Mouse (Mus musculus): ENCODE results near the gene Asxl2.
"Not testable (repeated sequence)": the region's sequence is repeated elsewhere in the genome, so short reads cannot be mapped to it uniquely, and the experiment has no call there.

The Asxl2 gene

DNA sequence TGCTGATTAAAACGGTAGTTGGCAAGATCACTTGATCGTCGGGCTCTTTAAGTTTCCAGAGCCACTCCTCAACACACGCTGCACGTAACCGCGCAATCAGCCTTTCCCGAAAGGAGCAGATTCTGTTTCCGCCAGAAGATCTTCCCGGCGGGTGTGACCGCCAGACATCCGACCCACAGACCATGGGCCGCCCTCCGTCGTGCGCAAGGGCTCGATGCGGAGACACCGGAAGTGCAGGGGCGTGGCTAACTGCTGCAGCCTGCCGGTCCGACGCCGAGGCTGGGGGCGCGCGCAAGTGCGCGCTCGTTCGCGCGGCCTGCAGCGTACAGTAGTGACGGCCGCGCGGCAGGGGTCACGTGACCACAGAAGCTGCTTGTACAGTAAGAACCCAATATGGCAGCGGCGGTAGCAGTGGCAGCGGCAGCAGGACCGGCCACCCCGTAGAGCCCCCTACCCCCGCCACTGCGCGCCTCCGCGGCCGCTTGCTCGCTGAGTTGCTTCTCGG lies at the start of gene Asxl2:
Asxl2 (plus strand) TSS at position 328 of the 505 bp plus-strand sequence.
- peak; percentile 99 for DNase-seq

DNA sequence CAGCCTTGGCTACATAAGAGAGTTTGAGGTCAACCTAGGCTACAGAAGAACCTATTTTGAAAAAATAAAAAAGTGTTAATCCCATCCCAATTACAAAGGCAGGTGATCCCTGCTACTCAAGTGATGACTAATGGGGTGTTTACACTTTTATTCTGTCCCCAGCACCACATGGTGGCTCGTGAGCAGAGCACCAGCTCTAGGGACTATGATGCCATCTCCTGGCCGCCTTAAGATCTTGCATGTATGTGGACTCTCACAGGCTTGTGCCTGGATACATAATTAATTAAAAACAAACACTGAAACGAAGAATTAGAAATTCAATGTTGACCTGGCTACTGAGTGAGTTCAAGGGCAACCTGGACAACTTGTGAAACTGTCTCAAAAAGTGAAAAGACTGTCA lies 49.5 kb upstream of the Asxl2 start:
- no peak for DNase-seq

DNA sequence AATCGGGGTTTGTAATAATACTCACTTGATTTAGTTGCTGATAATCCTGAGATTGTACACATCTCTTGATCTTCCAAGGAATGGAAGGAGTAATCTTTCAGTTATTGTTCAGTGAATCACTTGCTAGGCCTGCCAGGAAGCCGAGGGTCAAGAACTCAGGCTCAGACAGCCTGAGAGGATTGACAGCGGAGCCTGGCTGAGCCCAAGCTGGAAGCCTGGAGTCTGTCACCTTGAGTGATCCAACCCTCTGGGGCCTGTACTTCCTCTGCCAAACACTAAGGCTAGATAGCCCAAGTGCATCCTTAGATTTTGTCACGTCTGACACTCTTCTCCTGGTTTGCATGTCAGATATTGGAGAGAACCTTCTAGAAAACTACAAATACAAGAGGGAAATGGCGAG lies 48.9 kb upstream of the Asxl2 start:
- DNase-seq: no peak

DNA sequence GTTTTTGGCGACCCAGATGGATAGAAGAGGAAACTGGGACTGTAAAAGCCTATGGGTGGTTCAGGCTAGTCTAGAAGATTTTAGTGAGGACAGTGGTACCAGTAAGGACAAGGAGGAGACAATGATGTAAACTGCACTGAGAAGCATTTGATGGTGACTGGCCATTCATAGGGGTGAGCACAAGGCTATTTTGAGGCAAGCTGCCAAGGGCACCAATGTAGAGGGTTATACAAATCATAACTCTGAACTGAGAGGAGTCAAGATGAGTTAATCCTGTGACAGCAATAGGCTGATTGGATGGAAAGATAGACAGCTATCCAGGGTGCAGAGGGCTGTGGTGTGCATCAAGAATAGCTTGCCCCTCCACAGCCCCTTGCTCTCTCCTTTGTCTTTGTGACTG lies 41.8 kb upstream of the Asxl2 start:
- no peak for DNase-seq

DNA sequence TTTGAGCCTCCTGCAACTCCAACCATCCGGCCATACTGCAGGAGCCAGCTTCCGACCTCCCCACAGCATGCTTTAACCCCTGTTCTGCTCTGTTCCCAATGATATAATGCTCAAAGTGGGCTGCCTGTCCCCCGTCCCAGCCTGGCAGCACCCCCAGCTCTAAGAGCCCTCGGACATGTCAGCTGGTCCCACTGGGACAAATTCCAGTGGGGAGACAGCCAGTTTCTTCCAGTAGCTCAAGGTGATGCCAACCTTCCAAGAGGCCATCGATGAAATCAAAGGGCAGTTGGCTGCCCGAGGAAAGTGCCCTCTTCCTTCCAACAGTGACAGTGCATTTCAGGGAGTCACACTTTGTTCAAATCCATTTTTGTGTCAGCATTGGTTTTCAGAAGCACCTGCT lies 41.4 kb upstream of the Asxl2 start:
- DNase-seq: no peak

DNA sequence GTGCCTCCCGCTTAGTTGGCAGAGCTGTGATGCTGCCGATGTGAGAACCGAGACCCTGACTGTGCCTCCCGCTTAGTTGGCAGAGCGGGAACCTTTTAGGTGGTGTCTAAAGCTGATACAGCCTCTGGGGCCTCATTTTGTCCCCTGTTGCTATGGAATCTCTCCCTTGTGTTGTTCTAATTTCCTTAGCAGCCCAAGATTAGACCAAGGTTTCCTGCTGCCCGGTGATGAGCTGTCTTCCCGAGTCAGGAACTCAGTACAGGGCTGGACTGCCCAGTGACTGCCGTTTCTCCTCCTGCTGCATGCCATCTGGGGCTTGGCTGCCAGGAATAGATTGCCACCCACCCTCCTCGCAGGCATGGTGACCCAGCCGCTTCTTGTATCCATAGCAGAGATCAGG lies 40.7 kb upstream of the Asxl2 start:
- DNase-seq: no peak

DNA sequence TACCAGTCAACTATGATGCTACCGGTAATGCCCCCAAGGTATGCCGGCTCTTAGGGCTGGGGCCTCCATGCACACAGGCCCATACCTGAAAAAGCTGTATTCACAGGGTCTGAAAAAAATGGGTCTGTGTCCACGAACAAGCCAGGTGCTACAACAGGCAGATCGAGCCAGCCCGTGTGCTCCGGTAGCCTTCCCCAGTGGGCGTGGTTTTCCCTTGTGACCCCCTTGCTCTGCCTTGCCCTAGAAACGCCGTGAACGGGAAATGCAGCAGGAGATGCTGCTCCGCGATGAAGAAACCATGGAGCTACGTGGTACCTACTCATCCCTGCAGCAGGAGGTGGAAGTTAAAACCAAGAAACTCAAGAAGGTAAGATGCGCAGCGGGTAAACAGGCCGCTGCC lies 38.8 kb upstream of the Asxl2 start:
- DNase-seq: no peak

DNA sequence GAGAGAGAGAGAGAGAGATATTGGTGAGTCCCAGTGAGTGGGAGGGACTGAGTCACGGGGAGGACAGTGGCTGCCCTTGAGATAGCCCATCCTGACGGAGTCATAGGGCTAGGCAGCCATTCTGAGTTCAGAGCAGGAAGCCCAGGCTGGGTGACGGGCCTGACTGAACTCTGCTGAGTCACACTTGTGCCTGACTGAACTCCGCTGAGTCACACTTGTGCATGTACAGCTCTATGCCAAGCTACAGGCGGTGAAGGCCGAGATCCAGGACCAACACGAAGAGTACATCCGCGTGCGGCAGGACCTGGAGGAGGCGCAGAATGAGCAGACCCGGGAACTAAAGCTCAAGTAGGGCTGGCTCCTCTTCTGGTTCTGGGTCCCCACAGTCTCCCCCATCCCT lies 37.3 kb upstream of the Asxl2 start:
- DNase-seq: no peak

DNA sequence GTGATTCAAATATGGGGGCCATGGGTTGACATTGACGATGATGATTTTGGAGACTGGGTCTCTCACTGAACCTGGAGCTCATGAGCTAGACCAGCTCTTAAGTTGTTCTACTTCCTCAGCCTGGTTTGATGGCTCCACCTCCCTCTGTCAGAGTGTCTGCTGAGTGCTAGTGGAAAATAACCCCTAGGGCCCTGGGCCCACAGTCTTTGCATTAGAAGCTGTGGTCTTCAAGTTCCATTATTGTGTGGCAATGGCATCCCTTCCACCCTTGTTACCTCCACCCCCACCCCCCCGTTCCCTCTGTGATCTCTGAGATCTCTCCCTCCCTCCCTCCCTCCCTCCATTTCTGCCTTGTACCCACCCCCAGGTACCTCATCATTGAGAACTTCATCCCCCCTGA lies 36.6 kb upstream of the Asxl2 start:
- DNase-seq: no peak

DNA sequence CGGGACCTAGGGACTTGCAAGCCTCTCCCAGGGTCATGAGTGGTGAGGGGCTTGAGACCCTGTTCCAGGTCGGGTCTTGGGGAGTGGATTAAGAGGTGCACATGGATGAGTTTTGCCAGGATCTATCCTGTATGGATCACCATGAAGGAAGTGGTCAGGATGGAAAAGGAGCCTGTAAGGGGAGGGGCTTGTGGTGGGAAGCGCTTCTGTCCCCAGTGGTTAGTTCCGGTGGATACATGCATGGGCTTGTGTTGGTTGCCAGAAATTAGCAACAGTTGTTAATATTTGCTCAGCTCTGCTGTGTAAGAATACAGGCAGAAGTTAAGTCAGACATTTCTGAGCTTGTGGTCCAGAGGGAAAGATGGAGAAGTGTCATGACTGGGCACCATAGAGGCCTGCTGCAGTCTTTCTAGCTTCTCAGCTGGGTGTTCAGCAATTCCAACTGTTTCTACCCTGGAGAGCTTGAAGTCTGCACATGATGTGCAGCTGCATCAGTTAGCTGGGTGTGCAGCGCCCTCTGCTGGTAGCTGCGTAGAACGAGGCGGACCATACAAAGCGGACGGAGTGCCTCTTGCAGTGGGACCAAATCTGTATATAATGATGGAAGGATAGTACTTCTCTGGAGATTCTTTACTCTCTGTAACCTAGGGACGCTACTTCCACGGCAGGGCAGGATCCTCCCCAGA lies 35.9 kb upstream of the Asxl2 start:
- DNase-seq: peak; percentile 72

DNA sequence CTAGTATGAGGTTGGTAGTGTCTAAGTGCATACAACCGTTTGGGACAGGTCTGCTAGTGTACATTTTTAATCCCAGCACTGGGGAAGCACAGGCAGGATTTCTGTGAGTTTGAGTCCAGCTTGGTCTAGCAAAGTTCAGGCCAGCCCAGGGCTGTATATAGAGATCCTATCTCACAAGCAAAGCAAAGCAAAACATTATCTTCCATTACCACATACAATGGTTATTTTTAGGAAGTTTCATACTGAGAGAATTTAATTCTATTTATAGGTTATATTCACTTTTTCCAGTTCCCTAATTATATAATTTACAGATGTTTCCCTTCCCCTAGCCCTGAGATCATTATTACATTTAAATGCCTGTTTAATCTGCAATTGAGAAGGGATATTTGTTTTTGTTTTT lies 35.4 kb upstream of the Asxl2 start:
- no peak for DNase-seq

DNA sequence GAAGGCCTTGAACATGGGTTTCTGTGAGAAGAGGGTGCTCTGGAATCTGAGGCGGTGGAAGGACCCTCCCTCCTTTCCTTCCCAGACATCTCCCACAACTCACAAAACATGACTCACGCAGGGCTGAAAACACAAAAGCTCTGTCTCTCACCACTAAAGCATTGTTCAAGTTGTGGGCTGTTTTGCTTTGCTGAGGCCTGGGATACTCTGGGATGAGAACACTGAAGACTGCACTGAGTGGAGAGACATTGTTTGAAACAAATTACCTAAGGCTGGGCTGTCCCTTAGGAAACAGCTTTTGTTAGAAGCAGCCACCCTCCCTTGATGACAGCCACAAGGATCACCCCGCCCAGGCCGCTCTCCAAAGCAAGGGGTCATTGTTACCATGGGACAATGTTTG lies 33.5 kb upstream of the Asxl2 start:
- DNase-seq: no peak

DNA sequence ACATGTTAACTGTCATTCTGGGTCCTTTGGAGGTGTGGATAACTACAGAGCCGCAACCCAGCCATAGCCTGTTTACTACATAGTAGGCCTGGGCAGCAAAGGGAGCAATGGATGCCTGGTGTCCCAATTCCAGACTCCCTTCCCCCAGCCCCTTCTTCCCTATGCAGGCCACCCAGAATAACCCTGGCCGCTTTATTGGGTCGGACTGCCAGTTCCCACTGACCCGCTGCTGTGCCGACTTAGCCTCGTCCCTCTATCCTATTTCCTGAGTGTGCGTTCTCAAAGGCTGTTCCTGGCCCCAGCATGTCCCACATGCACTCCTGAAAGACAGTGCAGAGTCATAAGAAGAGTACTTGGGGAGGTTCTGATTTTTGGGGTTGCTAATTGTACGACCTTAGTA lies 29.7 kb upstream of the Asxl2 start:
- DNase-seq: no peak

DNA sequence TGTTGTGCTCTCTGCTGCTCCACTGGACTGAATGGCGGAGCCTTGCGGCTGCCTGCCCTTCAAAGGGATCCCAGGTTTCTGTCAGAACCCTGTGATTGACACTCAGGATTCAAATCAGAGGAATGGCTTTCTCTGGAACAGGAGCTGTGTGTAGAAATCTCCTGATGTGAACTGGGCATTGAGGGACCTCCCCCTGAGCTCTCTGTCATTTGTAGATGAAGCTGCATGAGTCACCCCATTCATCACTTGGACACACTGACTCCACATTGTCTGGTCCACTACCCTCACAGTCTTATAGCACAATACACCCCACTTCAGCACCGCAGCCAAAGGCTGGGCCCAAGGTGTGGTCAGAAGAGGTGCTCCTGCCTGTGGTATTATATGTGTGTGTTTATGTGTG lies 21.0 kb upstream of the Asxl2 start:
- not testable (repeated sequence) for DNase-seq

DNA sequence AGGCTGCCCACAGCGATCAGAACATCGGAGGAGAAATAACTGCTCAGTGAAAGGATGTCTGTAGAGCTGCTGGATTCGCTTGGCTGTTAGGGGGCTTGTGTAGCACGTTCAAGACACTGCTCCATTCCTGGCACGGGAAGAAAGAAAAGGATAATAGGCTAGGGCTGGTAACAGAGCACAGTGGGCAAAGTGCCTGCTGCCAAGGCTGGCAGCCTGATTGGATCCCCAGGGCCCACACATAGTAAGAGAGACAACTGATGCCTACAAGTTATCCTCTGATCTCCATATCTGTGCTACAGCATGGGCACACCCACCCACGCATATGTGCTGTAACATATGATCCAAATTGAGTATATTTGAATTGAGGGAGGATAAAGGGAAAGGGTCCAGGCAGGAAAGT lies 20.1 kb upstream of the Asxl2 start:
- no peak for DNase-seq

DNA sequence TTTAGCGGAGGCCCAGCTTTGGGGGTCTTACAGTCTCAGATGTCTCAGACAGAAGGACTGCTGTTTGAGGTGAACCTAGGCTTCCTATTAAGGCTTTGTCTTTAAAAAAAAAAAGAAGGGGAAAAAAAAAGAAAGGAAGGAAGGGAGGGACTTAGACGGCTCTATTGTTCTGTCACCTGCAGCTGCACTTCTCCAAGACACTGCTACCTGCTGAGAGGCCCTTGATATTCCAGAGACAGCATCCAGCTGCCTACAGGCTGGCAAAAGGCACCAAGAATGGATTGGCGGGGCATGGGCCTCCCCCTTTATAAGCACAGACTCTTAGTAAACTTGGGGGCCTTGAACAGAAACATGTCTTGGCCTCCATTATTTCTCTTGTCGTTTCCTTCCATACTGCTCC lies 11.7 kb upstream of the Asxl2 start:
- DNase-seq: no peak

DNA sequence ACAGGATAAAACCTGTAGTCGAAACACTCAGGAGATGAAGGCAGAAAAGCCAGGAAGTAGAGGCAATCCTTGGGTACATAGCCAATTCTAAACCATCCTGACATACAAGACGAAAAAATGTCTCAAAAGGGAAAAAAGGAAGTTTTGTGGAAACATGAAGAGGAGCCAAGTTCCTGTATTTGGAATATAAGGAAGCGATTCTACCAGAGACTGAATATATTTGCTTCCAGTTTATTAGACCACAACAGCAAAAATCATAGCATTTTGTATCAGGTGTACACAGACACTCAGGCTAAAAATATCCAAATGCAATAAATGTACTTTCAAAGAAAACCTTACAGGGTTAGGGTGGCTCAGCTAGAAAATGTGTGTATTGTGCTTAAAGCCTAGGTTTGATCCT lies 7.9 kb upstream of the Asxl2 start:
- DNase-seq: no peak

DNA sequence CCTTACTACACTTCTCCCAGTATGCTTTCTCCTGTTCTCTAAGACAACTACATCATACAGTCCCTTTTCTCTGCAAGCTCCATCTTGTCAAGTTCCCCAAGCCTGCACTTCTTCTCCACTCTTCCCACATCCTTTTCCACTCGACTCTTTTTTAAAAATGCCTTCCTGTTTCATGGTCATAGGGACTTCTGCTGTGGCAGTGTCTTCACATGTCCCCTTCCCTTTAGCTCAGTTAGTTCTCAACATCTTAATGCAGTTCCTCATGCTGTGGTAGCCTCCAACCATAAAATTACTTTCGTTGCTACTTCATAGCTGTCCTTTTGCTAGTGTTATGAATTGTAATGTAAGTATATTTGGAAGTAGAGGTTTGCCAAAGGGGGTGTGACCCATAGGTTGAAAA lies 6.1 kb upstream of the Asxl2 start:
- DNase-seq: no peak

DNA sequence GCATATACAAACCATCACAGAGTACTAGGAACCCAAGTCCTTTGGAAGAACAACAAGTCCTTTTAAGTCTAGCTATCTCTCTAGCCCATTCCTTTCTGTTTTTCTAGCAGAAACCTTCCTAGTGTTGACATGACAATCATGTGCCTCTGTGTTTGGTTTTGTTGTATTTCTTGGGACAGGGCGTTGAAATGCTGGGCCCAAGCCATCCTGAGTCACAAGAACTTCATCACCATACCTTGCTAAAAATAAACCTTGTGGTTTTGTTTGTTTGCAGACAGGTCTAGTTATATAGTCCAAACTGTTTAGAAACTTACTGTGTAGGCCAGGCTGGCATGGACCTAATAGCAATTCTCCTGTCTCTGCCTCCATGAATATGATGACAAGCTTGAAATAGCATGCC lies 3.9 kb upstream of the Asxl2 start:
- DNase-seq: no peak

DNA sequence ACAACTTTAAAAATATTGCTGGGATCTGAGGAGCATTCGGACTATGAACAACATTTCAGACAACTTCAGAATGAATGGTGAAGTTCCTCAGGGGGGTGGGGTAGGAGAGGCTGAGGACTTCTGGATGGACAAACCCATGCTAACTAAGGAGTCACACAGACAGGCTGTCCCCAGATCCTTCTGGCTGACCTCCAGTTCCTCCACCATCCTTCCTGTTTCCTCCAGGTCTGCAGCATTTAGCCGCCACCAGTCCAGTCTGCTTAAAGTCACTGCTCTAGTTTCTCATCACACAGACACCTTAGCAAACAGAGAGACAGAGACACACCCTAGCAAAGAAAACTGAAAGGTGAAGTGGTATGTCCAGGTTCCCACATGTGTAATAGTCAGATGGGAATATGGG lies 2.5 kb upstream of the Asxl2 start:
- DNase-seq: no peak

DNA sequence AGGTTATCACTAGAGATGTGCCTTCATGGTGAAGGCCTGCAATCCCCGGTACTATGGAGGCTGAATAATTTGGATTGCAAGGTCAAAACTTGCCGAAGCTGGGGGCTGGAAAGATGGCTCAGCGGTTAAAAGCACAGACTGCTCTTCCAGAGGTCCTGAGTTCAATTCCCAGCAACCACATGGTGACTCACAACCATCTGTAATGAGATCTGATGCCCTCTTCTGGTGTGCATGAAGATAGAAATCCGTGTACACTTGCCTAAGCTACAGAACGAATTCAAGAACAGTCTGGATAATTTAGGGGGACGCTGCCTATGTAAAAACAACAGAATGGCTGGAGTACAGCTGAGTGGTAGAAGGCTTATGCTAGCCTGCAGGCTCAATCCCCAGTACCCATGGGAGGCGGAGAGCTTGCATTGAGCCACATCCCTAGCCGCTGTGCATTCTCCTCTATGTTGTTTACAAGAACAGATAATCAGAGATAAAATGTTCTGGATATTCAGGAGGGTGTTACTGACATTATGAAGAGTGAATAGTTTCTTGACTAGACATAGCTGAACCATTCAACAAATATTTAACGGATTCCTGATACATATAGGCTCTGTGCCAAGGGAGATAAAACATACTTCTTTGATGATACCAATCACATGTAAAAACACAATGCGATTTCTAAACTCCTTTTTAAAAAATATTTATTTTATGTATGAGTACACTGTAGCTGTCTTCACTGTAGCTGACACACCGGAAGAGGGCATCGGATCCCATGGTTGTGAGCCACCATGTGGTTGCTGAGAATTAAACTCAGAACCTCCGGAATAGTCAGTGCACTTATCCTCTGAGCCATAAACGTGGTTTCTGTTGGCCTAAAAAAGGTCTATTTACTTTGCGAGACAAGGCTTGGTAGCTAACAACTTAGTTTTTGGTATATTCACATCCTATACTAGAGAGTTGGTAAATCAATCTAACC lies 999 bp upstream of the Asxl2 start:
- DNase-seq: no peak

DNA sequence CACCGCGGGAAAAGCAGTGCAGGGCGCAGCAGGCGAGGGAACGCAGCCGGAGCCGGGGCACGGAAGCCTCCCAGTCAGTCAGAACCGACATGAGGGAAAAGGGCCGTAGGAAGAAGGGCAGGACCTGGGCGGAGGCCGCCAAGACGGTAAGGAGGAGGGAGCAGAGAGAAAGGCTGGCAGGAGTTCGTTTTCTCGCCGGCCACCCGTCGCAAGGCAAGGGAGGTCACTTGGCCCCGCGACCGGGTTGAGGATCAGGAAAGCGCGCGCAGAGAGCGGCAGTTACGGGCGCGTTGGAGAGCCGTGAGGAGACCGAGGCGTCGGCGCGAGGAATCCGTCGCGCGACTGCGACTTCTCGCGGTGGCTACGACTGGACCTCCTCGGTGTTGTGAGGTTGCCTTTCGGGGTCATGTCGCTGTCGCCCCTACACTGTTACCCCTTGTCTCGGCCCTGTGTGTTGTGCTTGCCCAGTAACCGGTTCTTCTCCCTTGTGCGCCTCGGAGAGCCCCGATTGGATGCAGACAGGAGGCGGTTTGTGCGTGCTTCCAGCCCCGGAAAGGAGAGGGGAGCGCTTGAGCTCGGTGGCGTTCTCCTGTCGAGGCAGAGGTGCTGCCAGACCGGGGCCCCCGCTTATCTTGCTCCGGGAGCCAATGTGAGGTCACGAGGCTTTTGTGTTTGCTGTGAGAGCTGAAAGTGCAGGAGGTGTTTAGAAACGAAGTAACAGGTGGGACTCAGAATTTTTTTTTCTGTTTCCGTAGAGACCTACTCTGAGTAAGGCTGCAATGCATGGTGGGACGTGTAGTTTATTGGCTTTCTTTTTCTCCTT lies 621 bp downstream of the Asxl2 start:
- peak; percentile 84 for DNase-seq

All from kidney, adult 18-20 months (tissue).